Mouse (Mus musculus) forebrain, embryonic 13.5 days (tissue): ENCODE measurements around the gene Slc35e3. TPM values are rescaled to one million over a fixed set of nuclear protein-coding genes. Genes with fewer than 3 reads are reported as not detected.
"Not testable (repeated sequence)": the region's sequence is repeated elsewhere in the genome, so short reads cannot be mapped to it uniquely, and the experiment has no call there.

Source experiments
- ATAC-seq: fragments of 200-750 bp; cut with Nextera tagmentation; 2 replicates; pipeline ENCODE4 v1.8.0; 2017
- H3K27ac ChIP-seq: fragments of 300-500 bp; sonication (generic); 2 replicates; pipeline ENCODE4 v1.5.1; 2015; ENCODE audit warnings: inconsistent platforms, mild to moderate bottlenecking, moderate library complexity
- H3K27me3 ChIP-seq: fragments of 300-500 bp; sonication (generic); 2 replicates; pipeline ENCODE4 v1.6.1; 2015; ENCODE audit warnings: mild to moderate bottlenecking, inconsistent platforms
- H3K36me3 ChIP-seq: fragments of 300-500 bp; sonication (generic); 2 replicates; pipeline ENCODE4 v1.6.1; 2015; ENCODE audit warnings: mild to moderate bottlenecking, inconsistent platforms; ENCODE audit not compliant: poor library complexity, severe bottlenecking
- H3K4me1 ChIP-seq: fragments of 300-500 bp; sonication (generic); 2 replicates; pipeline ENCODE4 v1.6.1; 2015; ENCODE audit warnings: inconsistent platforms
- H3K4me2 ChIP-seq: fragments of 300-500 bp; sonication (generic); 2 replicates; pipeline ENCODE4 v1.6.1; 2015; ENCODE audit warnings: inconsistent platforms, mild to moderate bottlenecking, moderate library complexity
- H3K4me3 ChIP-seq: fragments of 300-500 bp; sonication (generic); 2 replicates; pipeline ENCODE4 v1.5.1; 2015; ENCODE audit warnings: mild to moderate bottlenecking, inconsistent platforms
- H3K9ac ChIP-seq: fragments of 300-500 bp; sonication (generic); 2 replicates; pipeline ENCODE4 v1.6.1; 2015; ENCODE audit warnings: mild to moderate bottlenecking, inconsistent platforms
- H3K9me3 ChIP-seq: fragments of 300-500 bp; sonication (generic); replicated peaks from 2 replicates; pipeline ENCODE4 v1.6.1; 2016; ENCODE audit warnings: inconsistent platforms
- WGBS: fragments of 180-500 bp; shearing (Covaris S2); methylation state at CpG from one replicate; pipeline ENCODE4 v1.1.7; 2015; 5-methylcytosine and 5-hydroxymethylcytosine counted together
- polyA plus RNA-seq: library from polyadenylated mRNA; unstranded; fragments of >200 nt; fragmentation: Nextera tagmentation; extraction: Ambion mirVana; gene quantifications from 2 replicates; pipeline ENCODE4 v1.2.1, GENCODE M21; 2015

Gene Slc35e3
- polyA plus RNA-seq, 1 experiment from 2014 or later = 25.5 TPM

DNA sequence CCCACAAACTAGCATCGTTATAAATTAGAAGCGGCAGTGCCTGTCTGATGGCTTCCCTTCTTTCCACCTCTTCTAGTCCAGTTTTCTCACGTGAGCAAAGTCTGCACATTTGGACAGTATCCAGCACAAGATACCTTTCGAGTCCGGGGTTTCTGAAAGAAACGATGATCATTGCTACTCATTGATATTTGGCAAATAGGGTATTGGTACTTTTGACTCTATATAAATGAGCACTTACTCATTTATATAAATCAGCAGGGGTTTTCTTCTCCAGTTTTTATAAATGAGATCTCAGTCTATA is 6.6 kb downstream of the Slc35e3 start:
- Histone ChIP-seq H3K9me3 (no peaks in the 10 kb centered on the region), H3K36me3 (peaks cover 49% of the 10 kb centered on the region), H3K27me3 (no peaks in the 10 kb centered on the region), H3K4me1 (peaks cover 14% of the 10 kb centered on the region), H3K4me2 (no peak overlapping the region), H3K9ac (no peak overlapping the region), H3K4me3 (no peak overlapping the region), H3K27ac (no peak overlapping the region)
- WGBS = 95% methylated on average over 6 of the region's 6 CpGs
- ATAC-seq = no peak

DNA sequence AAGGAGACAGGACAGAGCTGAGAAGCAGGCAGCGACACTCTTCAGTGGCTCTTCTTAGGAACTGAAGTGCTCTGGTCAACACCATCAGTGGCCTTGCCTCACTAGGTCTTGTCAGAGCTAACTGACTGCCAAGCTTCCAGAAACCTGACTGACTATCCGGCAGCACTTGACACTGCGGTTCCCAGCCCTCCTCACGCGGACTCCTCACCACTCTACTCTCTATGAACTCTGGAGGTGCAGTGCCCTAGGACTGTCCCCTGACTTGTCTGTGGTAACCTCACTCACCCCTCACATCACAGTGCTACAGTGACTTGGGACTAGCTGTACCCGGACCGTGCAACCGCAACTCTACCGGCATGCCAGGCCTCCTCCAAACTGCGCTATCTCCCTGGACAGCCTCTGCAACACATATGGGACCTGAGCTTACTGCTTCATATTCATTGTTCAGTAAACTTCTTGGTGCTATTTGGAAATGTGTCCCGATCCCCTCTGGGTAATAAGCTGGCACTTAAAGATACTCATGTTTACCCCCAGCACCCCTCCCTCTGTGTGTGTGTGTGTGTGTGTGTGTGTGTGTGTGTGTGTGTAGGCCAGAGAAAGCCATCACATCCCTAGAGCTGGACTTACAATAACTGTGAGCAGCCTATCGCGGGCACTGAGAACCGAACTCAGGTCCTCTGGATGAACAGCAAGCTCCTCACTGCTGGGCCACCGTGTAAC is 7.1 kb downstream of the Slc35e3 start:
- no peaks in the 10 kb centered on the region for H3K27me3 ChIP-seq
- peaks cover 49% of the 10 kb centered on the region for H3K36me3 ChIP-seq
- H3K9me3 ChIP-seq = no peaks in the 10 kb centered on the region
- H3K4me2 ChIP-seq = no peak overlapping the region
- H3K4me3 ChIP-seq = no peak overlapping the region
- no peak for ATAC-seq
- H3K27ac ChIP-seq = no peak overlapping the region
- peaks cover 9% of the 10 kb centered on the region for H3K4me1 ChIP-seq
- WGBS = 91% methylated on average over 15 of the region's 15 CpGs
- H3K9ac ChIP-seq = no peak overlapping the region

DNA sequence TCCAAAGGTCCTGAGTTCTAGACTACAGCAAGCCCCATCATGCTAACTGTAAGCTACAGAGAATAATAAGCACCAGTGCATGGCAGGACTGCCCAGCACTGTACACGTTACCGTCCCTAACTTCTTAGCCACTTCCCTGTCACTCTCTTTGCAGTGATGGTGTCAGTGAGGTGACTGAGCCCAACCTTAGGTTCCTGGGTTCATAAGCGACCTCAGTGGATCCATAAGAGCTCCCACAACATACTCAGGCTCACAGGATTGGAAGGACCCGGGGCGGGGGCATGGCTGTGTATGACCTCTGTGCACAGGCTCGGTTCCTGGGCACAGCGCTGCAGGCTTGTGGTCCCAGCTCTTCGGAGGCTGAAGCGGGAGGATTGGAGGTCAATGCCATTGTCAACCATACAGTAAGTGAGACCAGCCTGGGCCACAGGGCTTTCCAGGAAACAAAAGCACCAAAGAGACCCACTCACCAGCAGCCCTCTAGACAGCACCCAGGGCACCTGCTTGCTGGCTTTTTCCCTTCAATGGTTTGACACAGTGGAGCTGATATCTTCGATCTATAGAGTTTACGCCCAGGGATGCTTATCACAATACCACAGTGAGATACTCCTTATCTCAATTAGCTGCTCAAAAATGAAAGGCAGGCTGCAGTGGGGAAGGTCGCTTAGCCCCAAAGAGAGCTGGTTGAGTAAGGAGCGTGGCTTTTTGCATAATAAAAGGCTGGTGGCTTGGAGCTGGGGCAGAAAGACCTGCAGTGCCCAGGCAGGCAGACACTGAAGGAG is 7.8 kb downstream of the Slc35e3 start:
- Histone ChIP-seq H3K36me3 (peaks cover 49% of the 10 kb centered on the region), H3K4me3 (no peak overlapping the region), H3K27me3 (no peaks in the 10 kb centered on the region), H3K27ac (no peak overlapping the region), H3K9ac (no peak overlapping the region), H3K9me3 (no peaks in the 10 kb centered on the region), H3K4me2 (no peak overlapping the region), H3K4me1 (peaks cover 1% of the 10 kb centered on the region)
- ATAC-seq = no peak
- WGBS = 84% methylated on average over 13 of the region's 13 CpGs

DNA sequence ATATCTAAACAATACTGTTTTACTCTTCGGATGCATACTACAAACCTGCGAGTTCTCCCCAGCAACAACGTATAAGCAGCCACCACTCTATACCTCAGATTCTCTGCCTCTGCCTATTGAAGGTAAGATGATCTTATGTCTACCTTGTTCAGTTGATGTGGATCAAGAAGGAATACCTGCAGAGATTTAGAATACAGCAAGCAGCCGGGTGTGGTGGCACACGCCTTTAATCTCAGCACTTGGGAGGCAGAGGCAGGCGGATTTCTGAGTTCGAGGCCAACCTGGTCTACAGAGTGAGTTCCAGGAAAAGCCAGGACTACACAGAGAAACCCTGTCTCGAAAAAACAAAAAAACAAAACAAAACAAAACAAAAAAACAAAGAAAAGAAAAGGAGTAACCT is 8.7 kb downstream of the Slc35e3 start:
- ATAC-seq, H3K4me1 ChIP-seq, H3K9me3 ChIP-seq, H3K27me3 ChIP-seq, H3K4me3 ChIP-seq, H3K9ac ChIP-seq, H3K27ac ChIP-seq, H3K4me2 ChIP-seq: not testable (repeated sequence)
- WGBS = 93% methylated on average over 8 of the region's 8 CpGs
- H3K36me3 ChIP-seq = peaks cover 56% of the 10 kb centered on the region

DNA sequence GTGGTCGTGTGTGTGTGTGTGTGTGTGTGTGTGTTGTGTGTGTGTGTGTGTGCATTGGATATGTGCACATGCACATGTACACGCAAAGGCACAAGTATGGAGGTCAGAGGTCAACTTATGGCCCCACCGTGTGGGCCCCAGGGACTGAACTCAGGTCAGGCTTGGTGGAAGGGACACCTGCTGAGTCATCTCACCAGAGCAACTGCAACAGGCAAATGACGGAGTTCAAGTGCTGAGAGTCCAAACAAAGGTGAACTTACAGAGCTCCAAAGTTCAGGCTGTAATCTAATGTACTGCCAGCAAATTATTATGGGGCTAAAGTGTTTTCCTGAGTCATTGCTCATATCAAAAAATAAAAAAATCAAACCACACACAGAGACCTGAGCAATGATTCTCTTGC is 9.1 kb downstream of the Slc35e3 start:
- Histone ChIP-seq H3K9ac (no peak overlapping the region), H3K4me3 (no peak overlapping the region), H3K9me3 (no peaks in the 10 kb centered on the region), H3K36me3 (peaks cover 57% of the 10 kb centered on the region), H3K4me2 (no peak overlapping the region), H3K27ac (no peak overlapping the region), H3K4me1 (no peaks in the 10 kb centered on the region), H3K27me3 (no peaks in the 10 kb centered on the region)
- WGBS = 86% methylated on average over 4 of the region's 4 CpGs
- ATAC-seq = no peak

DNA sequence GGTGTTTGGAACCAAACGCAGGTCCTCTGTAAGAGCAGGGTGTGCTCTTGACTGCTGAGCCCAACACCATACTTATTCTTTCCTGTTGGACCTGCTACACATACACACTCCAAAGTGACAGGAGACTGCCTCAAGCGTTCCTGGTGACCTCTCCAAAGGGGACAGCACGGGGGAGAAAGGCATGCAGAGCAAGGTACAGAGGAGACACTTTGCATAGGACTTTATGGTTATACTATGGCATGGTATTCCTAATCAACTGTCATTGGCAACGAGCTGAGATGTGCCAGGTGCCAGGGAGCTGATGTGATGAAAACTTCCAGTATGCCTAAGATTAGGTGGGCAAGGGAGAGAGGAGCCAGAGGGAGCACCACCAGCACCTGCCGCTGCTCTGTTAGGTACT is 9.6 kb downstream of the Slc35e3 start:
- H3K36me3 ChIP-seq = peaks cover 57% of the 10 kb centered on the region
- H3K4me1 ChIP-seq = no peaks in the 10 kb centered on the region
- no peak overlapping the region for H3K4me3 ChIP-seq
- no peaks in the 10 kb centered on the region for H3K27me3 ChIP-seq
- no peak overlapping the region for H3K4me2 ChIP-seq
- no peaks in the 10 kb centered on the region for H3K9me3 ChIP-seq
- H3K9ac ChIP-seq = no peak overlapping the region
- H3K27ac ChIP-seq = no peak overlapping the region
- no peak for ATAC-seq
- 93% methylated on average over 5 of the region's 5 CpGs for WGBS

DNA sequence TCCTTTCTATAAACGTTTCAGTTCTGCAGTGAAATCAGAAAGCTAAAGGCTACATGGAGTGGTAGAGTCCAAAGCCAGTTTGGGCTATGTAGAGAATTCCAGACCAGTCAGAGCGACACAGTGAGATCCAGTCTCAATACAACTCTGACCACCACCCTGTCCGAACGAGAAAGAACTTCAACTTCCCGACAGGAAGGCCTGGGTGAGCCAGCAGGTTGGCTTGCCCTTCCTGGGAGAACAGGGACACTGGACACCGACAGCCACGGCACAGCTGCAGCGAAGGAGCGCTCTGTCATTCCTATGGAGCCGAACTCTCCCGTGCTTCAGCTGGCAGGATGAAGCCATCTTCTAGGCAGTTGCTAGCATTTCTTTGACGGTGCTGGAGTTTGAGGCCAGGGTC is 10.8 kb downstream of the Slc35e3 start:
- not testable (repeated sequence) for H3K4me1 ChIP-seq, H3K4me2 ChIP-seq, H3K9ac ChIP-seq, ATAC-seq, H3K27me3 ChIP-seq, H3K9me3 ChIP-seq, H3K27ac ChIP-seq, H3K4me3 ChIP-seq
- H3K36me3 ChIP-seq = peaks cover 55% of the 10 kb centered on the region
- 93% methylated on average over 12 of the region's 12 CpGs for WGBS

DNA sequence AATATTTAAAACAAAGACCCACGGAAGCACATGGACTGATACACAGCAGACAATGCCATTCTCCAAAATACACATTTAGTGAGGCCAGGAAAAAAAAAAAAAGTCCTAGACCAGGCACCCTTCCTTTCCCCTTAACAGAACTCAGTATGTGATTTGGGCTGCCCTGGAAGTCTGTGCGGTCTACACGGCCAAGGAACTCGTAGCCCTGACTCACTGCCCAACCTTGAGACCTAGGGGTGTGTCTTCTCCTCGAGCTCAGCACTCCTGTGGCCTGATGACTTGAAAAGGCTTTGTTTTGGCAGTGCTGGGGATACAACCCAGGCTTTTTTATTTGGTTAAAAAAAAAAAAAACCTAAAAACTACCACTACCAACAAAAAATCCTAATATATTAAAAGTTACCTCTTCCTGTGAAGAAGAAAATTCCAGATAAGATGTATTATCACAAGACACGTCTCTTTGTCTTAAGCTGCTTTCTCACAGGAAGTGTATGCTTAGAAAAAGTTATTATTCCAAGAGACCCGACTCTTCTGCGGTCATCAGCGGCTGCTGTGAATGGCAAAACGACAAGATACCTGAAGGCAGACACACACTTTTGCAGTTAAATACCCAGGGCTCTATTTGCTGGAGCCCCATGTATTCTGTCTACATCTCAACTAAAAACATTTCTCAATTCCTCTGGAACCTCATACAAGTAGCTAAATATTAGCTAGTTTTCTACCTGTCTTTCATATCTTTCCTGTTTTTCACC is 11.9 kb downstream of the Slc35e3 start:
- H3K9ac ChIP-seq, H3K9me3 ChIP-seq, H3K27me3 ChIP-seq, H3K4me2 ChIP-seq, H3K4me3 ChIP-seq, ATAC-seq, H3K4me1 ChIP-seq, H3K27ac ChIP-seq: not testable (repeated sequence)
- whole genome bisulfite sequencing = 88% methylated on average over 9 of the region's 10 CpGs
- peaks cover 44% of the 10 kb centered on the region for H3K36me3 ChIP-seq

DNA sequence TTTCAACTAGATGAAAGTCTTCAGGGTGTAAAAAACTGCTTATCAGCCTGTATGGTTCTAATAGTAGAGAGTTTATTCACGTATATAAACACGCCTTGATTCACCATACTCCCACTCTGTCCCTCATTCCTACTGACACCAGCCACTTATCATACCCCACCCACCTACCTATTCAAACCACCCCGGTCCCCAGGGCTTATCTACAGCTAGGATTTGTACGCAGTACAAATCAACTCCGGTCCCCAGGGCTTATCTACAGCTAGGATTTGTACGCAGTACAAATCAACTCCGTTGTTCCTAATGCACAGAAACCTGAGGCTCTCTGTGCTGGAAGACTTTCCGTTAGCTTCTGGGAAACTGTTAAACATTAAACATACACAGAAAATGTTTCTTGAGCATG is 12.5 kb downstream of the Slc35e3 start:
- not testable (repeated sequence) for H3K4me3 ChIP-seq, H3K4me2 ChIP-seq, H3K4me1 ChIP-seq, H3K27ac ChIP-seq, H3K27me3 ChIP-seq, H3K9me3 ChIP-seq, ATAC-seq, H3K9ac ChIP-seq
- 95% methylated on average over 8 of the region's 8 CpGs for WGBS
- H3K36me3 ChIP-seq = peaks cover 37% of the 10 kb centered on the region

DNA sequence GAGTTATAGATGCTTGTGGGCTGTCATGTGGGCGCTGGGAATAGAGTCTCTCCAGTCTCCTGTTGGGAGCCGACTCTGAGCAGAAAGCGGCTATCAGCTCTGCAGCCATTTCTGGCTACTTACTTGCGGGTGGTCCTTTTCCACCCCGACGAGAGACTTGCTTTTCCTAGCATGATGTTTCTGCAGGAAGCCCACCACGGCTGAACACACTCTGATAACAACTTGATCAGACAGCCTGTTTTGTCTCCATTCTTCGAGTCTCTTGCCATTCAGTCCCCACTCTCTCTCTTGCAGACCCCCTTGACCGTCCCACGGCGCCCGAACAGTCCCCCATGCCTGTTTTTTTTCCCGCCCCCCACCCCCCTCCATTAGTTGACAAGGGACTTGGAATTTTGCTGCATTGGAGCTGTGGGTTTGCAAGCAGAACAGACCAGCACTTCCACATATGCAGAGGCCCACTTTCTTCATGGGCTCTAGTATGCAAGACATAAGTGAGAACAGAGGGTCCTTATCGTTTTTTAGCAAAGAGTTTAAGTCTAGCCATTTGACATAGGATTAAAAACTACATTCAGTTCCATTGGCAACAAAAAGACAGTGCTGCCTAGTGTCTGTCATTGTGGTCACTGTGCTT is 13.1 kb downstream of the Slc35e3 start:
- Histone ChIP-seq H3K4me2 (no peak overlapping the region), H3K27me3 (no peaks in the 10 kb centered on the region), H3K4me1 (no peaks in the 10 kb centered on the region), H3K4me3 (no peak overlapping the region), H3K9ac (no peak overlapping the region), H3K36me3 (peaks cover 32% of the 10 kb centered on the region), H3K9me3 (no peaks in the 10 kb centered on the region), H3K27ac (no peak overlapping the region)
- ATAC-seq = no peak
- WGBS = 87% methylated on average over 14 of the region's 14 CpGs

DNA sequence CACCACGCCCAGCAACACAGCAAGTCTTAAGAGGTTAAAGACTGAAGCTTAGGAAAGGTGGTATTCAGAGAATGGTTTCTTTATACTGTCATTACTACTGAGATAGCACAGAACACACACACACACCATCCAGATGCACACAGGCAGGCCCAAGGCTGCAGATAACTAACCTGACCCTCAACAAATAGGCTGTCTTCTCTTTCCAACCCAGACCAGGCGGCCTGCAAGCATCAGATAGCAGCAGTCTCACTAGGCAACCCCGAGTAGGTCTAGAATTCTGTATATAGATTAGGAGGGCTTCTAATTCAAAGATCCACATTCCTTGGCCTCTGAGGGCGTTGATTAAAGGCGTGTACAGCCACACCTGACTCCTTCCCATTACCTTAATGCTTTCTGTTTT is 14.0 kb downstream of the Slc35e3 start:
- no peaks in the 10 kb centered on the region for H3K27me3 ChIP-seq
- no peaks in the 10 kb centered on the region for H3K9me3 ChIP-seq
- H3K4me1 ChIP-seq = no peaks in the 10 kb centered on the region
- H3K4me2 ChIP-seq = no peak overlapping the region
- H3K36me3 ChIP-seq = peaks cover 24% of the 10 kb centered on the region
- H3K4me3 ChIP-seq = no peak overlapping the region
- no peak overlapping the region for H3K27ac ChIP-seq
- H3K9ac ChIP-seq = no peak overlapping the region
- 91% methylated on average over 5 of the region's 5 CpGs for WGBS
- ATAC-seq = no peak
